Mouse (Mus musculus) liver, adult 2 months (tissue): Measurements from ENCODE around the gene Doc2g. TPM values are rescaled to one million over a fixed set of nuclear protein-coding genes. Genes with fewer than 3 reads are reported as not detected.
"Not testable (repeated sequence)": the region's sequence is repeated elsewhere in the genome, so short reads cannot be mapped to it uniquely, and the experiment has no call there.

ENCODE experiments used
- DNase-seq: peaks from one replicate; pipeline ENCODE4 v3.0.0-alpha.2; 2011; ENCODE audit warnings: low read depth, low spot score; ENCODE audit errors: extremely low read depth
- H3K27ac ChIP-seq: fragments of 200-500 bp; replicated peaks from 2 replicates; pipeline ENCODE4 v1.5.1; 2012; ENCODE audit warnings: low read depth, mild to moderate bottlenecking, control low read depth, inconsistent platforms, low read length; ENCODE audit not compliant: insufficient read depth
- H3K27me3 ChIP-seq: fragments of 200-500 bp; 2 replicates; pipeline ENCODE4 v1.6.1; 2012; ENCODE audit warnings: mild to moderate bottlenecking, moderate library complexity, low read length, inconsistent platforms; ENCODE audit not compliant: control insufficient read depth, insufficient read depth
- H3K36me3 ChIP-seq: fragments of 200-500 bp; 2 replicates; pipeline ENCODE4 v1.6.1; 2012; ENCODE audit warnings: low read length, inconsistent platforms; ENCODE audit not compliant: control insufficient read depth, insufficient read depth
- H3K4me1 ChIP-seq: fragments of 200-500 bp; 2 replicates; pipeline ENCODE4 v1.6.1; 2011; ENCODE audit warnings: low read length; ENCODE audit not compliant: control insufficient read depth, insufficient read depth
- H3K4me3 ChIP-seq: fragments of 200-500 bp; 2 replicates; pipeline ENCODE4 v1.5.1; 2011; ENCODE audit warnings: low read depth, mild to moderate bottlenecking, control low read depth, low read length, moderate library complexity; ENCODE audit not compliant: insufficient read depth
- H3K79me2 ChIP-seq: fragments of 200-500 bp; 2 replicates; pipeline ENCODE4 v1.6.1; 2012; ENCODE audit warnings: inconsistent platforms, mild to moderate bottlenecking, low read length, moderate library complexity; ENCODE audit not compliant: control insufficient read depth, insufficient read depth
- H3K9ac ChIP-seq: fragments of 200-500 bp; 2 replicates; pipeline ENCODE4 v1.6.1; 2012; ENCODE audit warnings: low read depth, mild to moderate bottlenecking, control low read depth, inconsistent platforms, low read length
- CTCF ChIP-seq: fragments of 200-500 bp; IDR thresholded peaks from 2 replicates; pipeline ENCODE4 v1.5.1; 2011; ENCODE audit warnings: low read depth, low read length, control low read depth
- POLR2A ChIP-seq: fragments of 200-500 bp; IDR thresholded peaks from 2 replicates; pipeline ENCODE4 v1.6.1; 2011; ENCODE audit warnings: low read length, control low read depth; ENCODE audit not compliant: insufficient read depth; ENCODE audit errors: extremely low read depth
- WGBS: fragments of 180-500 bp; shearing (Covaris S2); methylation state at CpG from one replicate; pipeline ENCODE4 v1.1.7; 2018; 5-methylcytosine and 5-hydroxymethylcytosine counted together
- polyA plus RNA-seq: library from polyadenylated mRNA; depleted of rRNA; stranded (reverse); fragments of >200 nt; gene quantifications from 2 replicates; pipeline ENCODE4 v1.2.3, GENCODE M21; 2012
- total RNA-seq: library from RNA; depleted of rRNA; stranded (reverse); fragments of >200 nt; gene quantifications from 2 replicates; pipeline ENCODE4 v1.2.3, GENCODE M21; 2014

Doc2g gene
- total and polyA plus RNA-seq, 2 experiments = 0.74 to 4.9 TPM

DNA sequence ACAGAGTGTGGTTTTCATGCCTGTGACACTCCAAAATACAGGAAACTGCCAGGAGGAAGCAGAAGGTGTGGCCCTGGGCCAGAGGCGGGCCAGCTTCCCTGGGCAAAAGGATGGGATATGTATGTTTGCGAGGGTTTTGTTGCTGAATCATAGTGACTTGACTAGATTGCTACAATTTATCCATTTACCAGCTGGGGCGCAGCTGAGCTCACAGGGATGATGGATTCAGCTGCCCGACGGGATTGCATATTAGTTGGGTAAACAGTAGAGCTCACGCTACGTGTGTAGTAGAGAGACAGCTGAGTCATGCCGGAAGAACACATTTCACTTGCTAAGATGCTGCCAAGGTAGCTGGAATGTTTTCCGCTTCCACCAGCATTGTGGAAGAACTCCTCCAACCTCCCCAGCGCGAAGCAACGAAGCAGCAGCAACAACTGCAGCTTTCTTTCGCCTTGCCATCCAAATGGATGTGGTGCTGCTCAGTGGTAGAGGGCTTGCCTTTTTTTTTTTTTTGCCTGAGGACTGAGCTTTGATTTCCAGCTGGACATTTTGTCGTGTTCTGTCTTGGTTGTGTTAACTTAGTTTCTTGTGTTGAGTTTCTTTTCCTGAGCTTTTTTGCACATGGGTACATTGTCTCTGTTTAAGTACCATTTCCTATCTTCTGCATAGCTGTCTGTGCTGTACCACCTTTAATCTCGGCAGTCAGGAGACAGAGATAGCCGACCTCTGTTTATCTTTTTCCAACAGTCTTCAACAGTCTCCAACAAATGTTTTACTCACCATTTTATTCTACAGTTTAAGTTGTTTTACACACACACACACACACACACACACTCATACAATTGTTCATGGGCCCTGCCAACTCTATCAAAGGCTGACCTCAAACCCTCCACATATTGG lies 43.1 kb downstream of the Doc2g start, which contains the start of gene Gstp2:
Gstp2 (minus strand) TSS at position 58 of the 900 bp plus-strand sequence.
- H3K9ac ChIP-seq = peak within 1 kb of the TSS; percentile 26
- H3K27me3 ChIP-seq = no peaks in the 10 kb centered on the region
- H3K27ac ChIP-seq = peak within 1 kb of the TSS; percentile 88
- H3K4me3 ChIP-seq = no peak within 1 kb of the TSS
- no peaks in the 10 kb centered on the region for H3K36me3 ChIP-seq
- peaks cover 16% of the 10 kb centered on the region for H3K4me1 ChIP-seq
- H3K79me2 ChIP-seq = no peaks in the 10 kb centered on the region
- DNase-seq = peak; percentile 98
- WGBS = 15% methylated on average over 16 of the region's 16 CpGs
- TF ChIP-seq CTCF (peak; percentile 66), POLR2A (no peak)

DNA sequence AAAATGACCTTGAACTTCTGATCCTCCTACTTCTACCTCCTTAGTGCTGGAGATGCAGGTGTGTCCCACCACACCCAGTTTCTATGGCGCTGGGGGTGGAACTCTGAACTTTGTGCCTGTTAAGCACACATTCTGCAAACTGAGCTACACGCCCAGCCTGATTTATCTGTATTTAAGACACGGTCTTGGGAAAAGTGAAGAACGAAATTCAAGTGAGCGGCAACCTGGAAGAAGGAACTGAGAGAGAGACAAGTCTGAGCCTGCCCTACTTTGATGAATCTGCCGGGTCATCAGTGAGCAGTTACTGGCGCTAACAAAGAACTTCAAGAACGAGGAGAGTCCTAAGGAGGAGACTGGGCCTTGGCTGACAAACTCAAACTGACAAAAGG lies 43.7 kb downstream of the Doc2g start:
- 58% methylated on average over 8 of the region's 8 CpGs for WGBS
- no peaks in the 10 kb centered on the region for H3K27me3 ChIP-seq
- H3K36me3 ChIP-seq = no peaks in the 10 kb centered on the region
- H3K4me3 ChIP-seq = no peak overlapping the region
- H3K4me1 ChIP-seq = peaks cover 16% of the 10 kb centered on the region
- no peaks in the 10 kb centered on the region for H3K79me2 ChIP-seq
- H3K9ac ChIP-seq = no peak overlapping the region
- peak; percentile 59 for DNase-seq
- TF ChIP-seq CTCF = no peak
- TF ChIP-seq POLR2A = no peak
- peak overlapping the region; percentile 81 for H3K27ac ChIP-seq

DNA sequence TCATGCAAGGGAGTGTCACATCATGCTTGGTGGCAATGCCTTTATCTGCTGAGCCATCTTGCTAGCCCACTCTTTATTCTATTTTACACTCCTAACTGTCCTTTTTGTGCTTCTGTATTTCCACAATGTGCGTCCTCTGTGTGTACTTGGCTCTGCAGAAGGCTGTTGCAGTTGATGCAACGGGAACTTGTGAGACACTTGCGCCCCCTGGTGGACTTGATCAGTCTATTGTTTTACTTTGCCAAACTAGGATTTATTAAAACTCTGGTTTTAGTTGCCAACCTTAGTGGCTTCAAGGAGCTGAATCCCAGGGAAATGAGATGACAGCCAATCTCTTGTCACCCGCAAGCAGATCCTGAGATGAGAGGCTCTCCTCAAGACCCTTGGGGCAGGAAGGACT lies 44.7 kb downstream of the Doc2g start:
- WGBS = 25% methylated on average over 4 of the region's 4 CpGs
- DNase-seq = peak; percentile 77
- no peaks in the 10 kb centered on the region for H3K27me3 ChIP-seq

DNA sequence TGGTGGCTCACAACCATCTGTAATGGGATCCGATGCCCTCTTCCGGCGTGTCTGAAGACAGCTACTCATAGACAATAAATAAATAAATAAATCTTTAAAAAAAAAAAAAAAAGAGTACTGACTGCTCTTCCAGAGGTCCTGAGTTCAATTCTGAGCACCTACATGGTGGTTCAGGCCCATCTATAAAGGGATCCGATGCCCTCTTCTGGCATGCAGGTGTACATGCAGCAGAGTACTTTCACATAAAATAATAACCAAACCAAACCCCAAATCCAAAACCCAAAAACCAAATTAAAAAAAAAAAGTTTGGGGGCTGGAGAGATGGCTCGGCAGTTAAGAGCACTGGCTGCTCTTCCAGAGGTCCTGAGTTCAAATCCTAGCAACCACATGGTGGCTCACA lies 46.0 kb downstream of the Doc2g start:
- H3K79me2 ChIP-seq, DNase-seq, H3K27ac ChIP-seq, H3K27me3 ChIP-seq, H3K9ac ChIP-seq, H3K36me3 ChIP-seq, H3K4me3 ChIP-seq: not testable (repeated sequence)
- H3K4me1 ChIP-seq = peaks cover 16% of the 10 kb centered on the region
- 85% methylated on average over 5 of the region's 5 CpGs for WGBS
- TF ChIP-seq CTCF = 0 out of 2 replicates have a peak, but pooled peaks have one; percentile 15

More for the DNA sequence above, 44.7 kb downstream of the Doc2g start:
- H3K36me3 ChIP-seq = no peaks in the 10 kb centered on the region
- H3K9ac ChIP-seq = no peak overlapping the region
- peaks cover 16% of the 10 kb centered on the region for H3K4me1 ChIP-seq
- no peak overlapping the region for H3K4me3 ChIP-seq
- no peaks in the 10 kb centered on the region for H3K79me2 ChIP-seq
- TF ChIP-seq CTCF = peak; percentile 70
- TF ChIP-seq POLR2A = no peak
- no peak overlapping the region for H3K27ac ChIP-seq

DNA sequence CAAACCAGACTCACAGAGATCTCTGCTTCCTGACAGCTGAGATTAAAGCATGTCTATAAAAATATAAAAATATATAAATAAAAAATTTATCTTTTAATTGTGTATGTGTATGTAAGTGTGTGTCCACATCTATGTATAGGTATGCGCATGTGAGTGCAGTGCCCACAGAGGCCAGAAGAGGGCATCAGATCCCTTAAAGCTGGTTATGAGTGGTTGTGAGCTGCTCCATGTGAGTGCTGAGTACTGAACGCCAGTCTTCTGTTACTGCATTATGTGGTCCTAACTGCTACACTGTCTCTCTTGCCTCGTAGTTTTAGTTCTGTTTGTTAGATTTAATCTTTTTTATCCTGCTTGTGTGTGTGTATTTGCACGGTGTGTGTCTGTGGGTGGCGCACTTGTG lies 47.9 kb downstream of the Doc2g start:
- Histone ChIP-seq H3K36me3 (no peaks in the 10 kb centered on the region), H3K27ac (no peak overlapping the region; the same call in 1 of the 2 replicates), H3K4me3 (no peak overlapping the region), H3K27me3 (no peaks in the 10 kb centered on the region), H3K9ac (no peak overlapping the region), H3K4me1 (peaks cover 19% of the 10 kb centered on the region), H3K79me2 (no peaks in the 10 kb centered on the region)
- 96% methylated on average over 5 of the region's 5 CpGs for WGBS
- DNase-seq = peak; percentile 22
- TF ChIP-seq POLR2A (no peak), CTCF (peak; percentile 26; the same call in 1 of the 2 replicates)
